Mouse (Mus musculus): ENCODE measurements around the gene Fnip2. TPM values are rescaled to one million over a fixed set of nuclear protein-coding genes. Genes with fewer than 3 reads are reported as not detected.

Fnip2 gene
- total RNA-seq, 1 experiment = 21.6 TPM

DNA sequence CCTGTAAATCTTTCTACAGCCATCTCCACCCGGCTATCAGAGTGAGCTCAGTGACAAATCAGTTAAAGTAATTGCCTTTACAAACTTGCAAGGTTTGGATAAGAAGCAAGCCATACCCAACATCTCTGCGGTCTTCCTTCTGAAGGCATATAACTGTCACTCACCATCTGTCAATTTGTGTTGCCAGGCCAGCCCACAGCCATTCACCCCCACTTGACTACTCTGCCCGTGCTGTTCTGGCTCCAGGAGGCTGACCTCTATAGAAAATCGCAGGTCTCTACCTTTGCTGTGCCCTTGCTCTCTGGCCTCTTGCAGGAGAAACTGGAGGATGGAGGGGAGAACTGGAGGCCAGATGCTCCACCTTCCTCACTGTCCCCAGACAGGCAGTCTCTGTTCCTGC, 88.7 kb downstream of the Fnip2 start:
- Histone ChIP-seq H3K27ac (ENCODE audit: insufficient read depth, low read depth, low read length, poor library complexity, severe bottlenecking) (no peak overlapping the region), H3K9ac (ENCODE audit: insufficient read depth, low read depth, low read length, poor library complexity, severe bottlenecking) (no peak overlapping the region), H3K9me3 (ENCODE audit: control insufficient read depth, insufficient read depth, low read depth, low read length) (no peaks in the 10 kb centered on the region), H3K4me3 (ENCODE audit: insufficient read depth in 1 of 2, low read depth in 1 of 2, low read length in 2 of 2, poor library complexity in 1 of 2, severe bottlenecking in 1 of 2) (no peak overlapping the region), H3K4me1 (ENCODE audit: control insufficient read depth in 2 of 2, insufficient read depth in 2 of 2, low read length in 2 of 2, poor library complexity in 1 of 2) (no peaks in the 10 kb centered on the region), H3K36me3 (ENCODE audit: control insufficient read depth, insufficient read depth, low read length, poor library complexity, severe bottlenecking) (peaks cover 46% of the 10 kb centered on the region)
- TF ChIP-seq CHD2 (IDR thresholded peaks at IDR 0.05; ENCODE audit: low read depth, low read length) (no peak), ZC3H11A (IDR thresholded peaks at IDR 0.05; ENCODE audit: borderline replicate concordance, low read depth, low read length) (no peak), ZNF384 (IDR thresholded peaks at IDR 0.05; ENCODE audit: low read depth, low read length) (no peak), MAFK (IDR thresholded peaks at IDR 0.05; ENCODE audit: insufficient read depth, low read depth, low read length) (no peak), HCFC1 (IDR thresholded peaks at IDR 0.05; ENCODE audit: borderline replicate concordance, insufficient read depth, low read length) (no peak)
- no peak for DNase-seq (ENCODE audit: low read depth, low spot score)
- in situ Hi-C loops (cut with MboI; ENCODE audit: low sequenced_read_pairs in 2 of 2, unreplicated experiment in 2 of 2) = no loop called here

DNA sequence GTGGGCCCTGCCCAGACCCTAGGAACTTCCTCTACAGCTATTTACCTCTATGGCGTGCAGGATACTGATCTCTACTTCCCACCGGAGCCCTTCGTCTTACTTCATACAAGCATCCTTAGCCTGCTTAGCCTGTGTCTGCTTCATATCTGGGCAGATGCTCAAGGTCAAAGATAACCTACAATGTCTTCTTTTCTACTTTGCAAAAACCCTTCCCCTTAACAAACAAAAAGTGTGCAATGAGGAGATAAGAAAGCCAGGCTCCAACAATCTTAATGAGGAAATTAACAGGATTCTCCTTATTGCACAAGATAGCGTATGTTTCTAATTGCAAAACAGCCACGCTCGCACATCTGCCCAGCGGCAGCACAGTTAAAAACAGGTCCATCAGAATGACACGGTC, 89.2 kb downstream of the Fnip2 start:
- TF ChIP-seq ZNF384 (IDR thresholded peaks at IDR 0.05; ENCODE audit: low read depth, low read length) = no peak
- TF ChIP-seq MAFK (IDR thresholded peaks at IDR 0.05; ENCODE audit: insufficient read depth, low read depth, low read length) = no peak
- TF ChIP-seq HCFC1 (IDR thresholded peaks at IDR 0.05; ENCODE audit: borderline replicate concordance, insufficient read depth, low read length) = no peak
- TF ChIP-seq ZC3H11A (IDR thresholded peaks at IDR 0.05; ENCODE audit: borderline replicate concordance, low read depth, low read length) = no peak
- TF ChIP-seq CHD2 (IDR thresholded peaks at IDR 0.05; ENCODE audit: low read depth, low read length) = no peak
- Histone ChIP-seq H3K9me3 (ENCODE audit: control insufficient read depth, insufficient read depth, low read depth, low read length) (no peaks in the 10 kb centered on the region), H3K4me3 (ENCODE audit: insufficient read depth in 1 of 2, low read depth in 1 of 2, low read length in 2 of 2, poor library complexity in 1 of 2, severe bottlenecking in 1 of 2) (no peak overlapping the region), H3K9ac (ENCODE audit: insufficient read depth, low read depth, low read length, poor library complexity, severe bottlenecking) (no peak overlapping the region), H3K27ac (ENCODE audit: insufficient read depth, low read depth, low read length, poor library complexity, severe bottlenecking) (no peak overlapping the region), H3K4me1 (ENCODE audit: control insufficient read depth in 2 of 2, insufficient read depth in 2 of 2, low read length in 2 of 2, poor library complexity in 1 of 2) (0 out of 4 replicates have a peak, but pooled peaks cover 0 to 2% of the 10 kb centered on the region in 2 experiments), H3K36me3 (ENCODE audit: control insufficient read depth, insufficient read depth, low read length, poor library complexity, severe bottlenecking) (peaks cover 44% of the 10 kb centered on the region)
- in situ Hi-C loops (cut with MboI; ENCODE audit: low sequenced_read_pairs in 2 of 2, unreplicated experiment in 2 of 2) = no loop called here
- no peak for DNase-seq (ENCODE audit: low read depth, low spot score)

DNA sequence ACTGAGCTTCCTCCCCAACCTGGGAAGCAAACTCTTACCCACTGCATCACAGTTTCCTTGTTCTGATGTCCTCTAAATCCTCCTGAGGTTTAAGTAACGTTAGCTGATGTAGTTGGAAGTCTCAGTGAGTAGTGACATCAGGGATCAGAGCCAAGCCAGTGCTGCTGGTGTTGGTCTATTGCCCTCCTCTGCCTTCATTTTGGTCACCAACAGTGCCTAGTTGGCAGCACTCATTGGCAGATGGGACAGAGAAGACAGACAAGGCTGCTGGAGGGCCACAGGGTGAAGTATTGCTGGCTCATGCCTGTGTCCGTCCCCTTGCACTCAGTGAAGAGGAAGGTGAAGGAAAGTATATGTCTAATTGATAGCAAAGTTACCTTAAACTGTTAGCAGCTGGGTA, 91.6 kb downstream of the Fnip2 start:
- in situ Hi-C loops (cut with MboI; ENCODE audit: low sequenced_read_pairs in 2 of 2, unreplicated experiment in 2 of 2) = no loop called here
- Histone ChIP-seq H3K9me3 (ENCODE audit: control insufficient read depth, insufficient read depth, low read depth, low read length) (no peaks in the 10 kb centered on the region), H3K4me3 (ENCODE audit: insufficient read depth in 1 of 2, low read depth in 1 of 2, low read length in 2 of 2, poor library complexity in 1 of 2, severe bottlenecking in 1 of 2) (no peak overlapping the region), H3K36me3 (ENCODE audit: control insufficient read depth, insufficient read depth, low read length, poor library complexity, severe bottlenecking) (peaks cover 35% of the 10 kb centered on the region), H3K27ac (ENCODE audit: insufficient read depth, low read depth, low read length, poor library complexity, severe bottlenecking) (no peak overlapping the region), H3K9ac (ENCODE audit: insufficient read depth, low read depth, low read length, poor library complexity, severe bottlenecking) (no peak overlapping the region), H3K4me1 (ENCODE audit: control insufficient read depth in 2 of 2, insufficient read depth in 2 of 2, low read length in 2 of 2, poor library complexity in 1 of 2) (0 out of 4 replicates have a peak, but pooled peaks cover 0 to 2% of the 10 kb centered on the region in 2 experiments)
- no peak for DNase-seq (ENCODE audit: low read depth, low spot score)
- TF ChIP-seq HCFC1 (IDR thresholded peaks at IDR 0.05; ENCODE audit: borderline replicate concordance, insufficient read depth, low read length) = no peak
- TF ChIP-seq MAFK (IDR thresholded peaks at IDR 0.05; ENCODE audit: insufficient read depth, low read depth, low read length) = no peak
- no peak for TF ChIP-seq CHD2 (IDR thresholded peaks at IDR 0.05; ENCODE audit: low read depth, low read length)
- no peak for TF ChIP-seq ZNF384 (IDR thresholded peaks at IDR 0.05; ENCODE audit: low read depth, low read length)
- TF ChIP-seq ZC3H11A (IDR thresholded peaks at IDR 0.05; ENCODE audit: borderline replicate concordance, low read depth, low read length) = no peak

DNA sequence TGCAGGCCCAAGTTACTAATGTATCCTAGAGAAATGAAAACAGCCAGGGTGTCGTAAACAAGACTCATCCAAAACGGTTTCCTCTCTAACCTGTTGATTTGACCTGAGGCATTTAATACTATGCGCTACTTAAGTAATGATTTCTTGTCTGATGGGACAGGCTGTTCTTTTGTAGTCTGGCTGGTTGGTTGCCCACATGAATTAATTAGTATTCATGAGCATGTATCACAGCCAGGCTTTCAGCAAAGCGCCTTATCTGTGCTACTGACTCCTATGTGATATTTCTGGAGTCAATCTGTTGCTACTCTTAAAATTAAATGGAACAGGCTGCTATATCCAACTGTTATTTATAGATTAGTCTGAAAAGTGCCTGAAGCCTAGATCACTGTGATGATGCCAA, 92.7 kb downstream of the Fnip2 start:
- TF ChIP-seq ZC3H11A (IDR thresholded peaks at IDR 0.05; ENCODE audit: borderline replicate concordance, low read depth, low read length) = no peak
- TF ChIP-seq MAFK (IDR thresholded peaks at IDR 0.05; ENCODE audit: insufficient read depth, low read depth, low read length) = no peak
- TF ChIP-seq HCFC1 (IDR thresholded peaks at IDR 0.05; ENCODE audit: borderline replicate concordance, insufficient read depth, low read length) = no peak
- no peak for TF ChIP-seq CHD2 (IDR thresholded peaks at IDR 0.05; ENCODE audit: low read depth, low read length)
- no peak for TF ChIP-seq ZNF384 (IDR thresholded peaks at IDR 0.05; ENCODE audit: low read depth, low read length)
- in situ Hi-C loops (cut with MboI; ENCODE audit: low sequenced_read_pairs in 2 of 2, unreplicated experiment in 2 of 2) = loop anchor here in 1 of 2 experiments (25.0 kb wide), 1 partner anchor 513 kb away; no protein-coding TSS in a partner anchor
- H3K9ac ChIP-seq (ENCODE audit: insufficient read depth, low read depth, low read length, poor library complexity, severe bottlenecking) = no peak overlapping the region
- H3K27ac ChIP-seq (ENCODE audit: insufficient read depth, low read depth, low read length, poor library complexity, severe bottlenecking) = no peak overlapping the region
- no peaks in the 10 kb centered on the region for H3K9me3 ChIP-seq (ENCODE audit: control insufficient read depth, insufficient read depth, low read depth, low read length)
- no peak for DNase-seq (ENCODE audit: low read depth, low spot score)
- peaks cover 25% of the 10 kb centered on the region for H3K36me3 ChIP-seq (ENCODE audit: control insufficient read depth, insufficient read depth, low read length, poor library complexity, severe bottlenecking)
- H3K4me1 ChIP-seq (ENCODE audit: control insufficient read depth in 2 of 2, insufficient read depth in 2 of 2, low read length in 2 of 2, poor library complexity in 1 of 2) = 0 out of 4 replicates have a peak, but pooled peaks cover 0 to 2% of the 10 kb centered on the region in 2 experiments
- no peak overlapping the region for H3K4me3 ChIP-seq (ENCODE audit: insufficient read depth in 1 of 2, low read depth in 1 of 2, low read length in 2 of 2, poor library complexity in 1 of 2, severe bottlenecking in 1 of 2)
